Mouse (Mus musculus) spleen, postnatal 36 days (tissue): ENCODE measurements at regions not wholly inside any gene's neighbourhood (a gene's known extent, or its start where the extent isn't known, plus 50 kb on each side); places are given as distances from the start of the nearest gene placed in this dataset.
"Not testable (repeated sequence)": the region's sequence is repeated elsewhere in the genome, so short reads cannot be mapped to it uniquely, and the experiment has no call there.

Source experiments
- DNase-seq, 2 experiments: peaks; one replicate each; pipeline ENCODE4 v3.0.0; 2022; ENCODE audit warnings: low spot score in 2 of 2, mixed read lengths in 1 of 2

GRCm38 (mm10) chr13:25727504-25728095, 457.3 kb upstream of the Nrsn1 start:
- no peak for DNase-seq

- DNase-seq = no peak
Measured at GRCm38 (mm10) chr13:25722595-25723525, 452.6 kb upstream of the Nrsn1 start.

- DNase-seq = no peak
Measured at GRCm38 (mm10) chr13:25700965-25701364, 430.7 kb upstream of the Nrsn1 start.

GRCm38 (mm10) chr13:25695956-25696355, 425.7 kb upstream of the Nrsn1 start:
- DNase-seq = no peak

- DNase-seq = no peak
Measured at GRCm38 (mm10) chr13:25695017-25695604, 424.8 kb upstream of the Nrsn1 start.

GRCm38 (mm10) chr13:25678221-25678735, 408.0 kb upstream of the Nrsn1 start:
- no peak for DNase-seq

- DNase-seq = no peak
Measured at GRCm38 (mm10) chr13:25675208-25675607, 404.9 kb upstream of the Nrsn1 start.

GRCm38 (mm10) chr13:25666022-25666421, 395.7 kb upstream of the Nrsn1 start:
- no peak for DNase-seq

GRCm38 (mm10) chr13:25664963-25665606, 394.8 kb upstream of the Nrsn1 start:
- no peak for DNase-seq

GRCm38 (mm10) chr13:25648430-25648786, 378.1 kb upstream of the Nrsn1 start:
- no peak for DNase-seq

GRCm38 (mm10) chr13:25647711-25648429, 377.6 kb upstream of the Nrsn1 start:
- no peak for DNase-seq

GRCm38 (mm10) chr13:25639522-25640291, 369.4 kb upstream of the Nrsn1 start:
- DNase-seq = no peak

GRCm38 (mm10) chr13:25629466-25629865, 359.2 kb upstream of the Nrsn1 start:
- no peak for DNase-seq

- no peak for DNase-seq
Measured at GRCm38 (mm10) chr13:25617578-25617977, 347.3 kb upstream of the Nrsn1 start.

- DNase-seq = no peak
Measured at GRCm38 (mm10) chr13:25611986-25612385, 341.7 kb upstream of the Nrsn1 start.

- DNase-seq = no peak
Measured at GRCm38 (mm10) chr13:25609641-25610040, 339.3 kb upstream of the Nrsn1 start.

- DNase-seq = no peak
Measured at GRCm38 (mm10) chr13:25609241-25609640, 338.9 kb upstream of the Nrsn1 start.

- not testable (repeated sequence) for DNase-seq
Measured at GRCm38 (mm10) chr13:25601351-25601750, 331.0 kb upstream of the Nrsn1 start.

GRCm38 (mm10) chr13:25594629-25595028, 324.3 kb upstream of the Nrsn1 start:
- DNase-seq = no peak

- DNase-seq = no peak
Measured at GRCm38 (mm10) chr13:25570641-25571040, 300.3 kb upstream of the Nrsn1 start.

GRCm38 (mm10) chr13:25562746-25563145, 292.4 kb upstream of the Nrsn1 start:
- no peak for DNase-seq
